Mouse (Mus musculus) layer of hippocampus, adult 8-10 months (tissue): ENCODE data around the gene Gm973. TPM values are rescaled to one million over a fixed set of nuclear protein-coding genes. Genes with fewer than 3 reads are reported as not detected.

Experiments used
- DNase-seq, 2 experiments: peaks; one replicate each; pipeline ENCODE4 v3.0.0; 2022; ENCODE audit warnings: low spot score in 2 of 2
- total RNA-seq, 4 experiments: library from RNA; stranded (reverse); gene quantifications; 2 replicates each; pipeline ENCODE4 v1.2.4; 2022

Gm973 gene
- total RNA-seq, 4 experiments from 2014 or later = 15.3 to 29.4 (median 21.6) TPM

DNA sequence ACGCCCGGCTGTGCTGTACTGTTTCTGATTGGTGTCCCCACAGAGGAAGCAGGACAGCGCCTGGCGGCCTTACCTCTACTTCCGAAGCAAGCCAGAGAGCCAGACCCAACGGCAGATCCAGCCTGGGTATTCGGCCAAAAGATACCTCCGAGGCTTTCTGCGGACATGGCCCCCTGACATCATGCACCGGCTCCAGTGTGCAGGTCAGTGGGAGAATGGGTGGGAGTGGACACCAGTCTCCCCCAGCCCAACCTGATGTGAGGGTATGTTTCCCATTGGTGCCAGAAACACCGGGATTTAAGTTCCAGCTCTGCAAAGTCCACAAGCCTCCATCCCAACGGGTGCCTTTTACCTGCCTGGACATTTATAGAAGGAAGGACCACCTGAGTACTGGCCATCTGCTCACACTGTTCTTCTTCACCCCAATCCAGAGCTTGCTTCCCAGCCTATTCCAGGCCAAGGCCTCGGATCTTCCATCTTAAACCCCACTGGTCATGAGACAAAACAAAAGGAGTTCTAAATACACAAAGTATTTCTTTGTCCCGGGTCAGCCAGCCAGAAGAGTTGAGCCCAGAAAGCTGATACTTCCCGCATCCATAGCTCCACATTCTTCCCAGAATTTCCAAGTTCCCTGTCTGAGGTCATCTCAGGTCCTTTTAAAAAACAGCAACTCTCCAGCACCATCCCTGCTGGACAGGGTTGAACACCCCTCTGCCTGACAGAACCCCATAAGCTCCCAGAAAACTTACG lies 25.4 kb downstream of the Gm973 start:
- no peak for DNase-seq

- no peak for DNase-seq
These were observed 26.2 kb downstream of the Gm973 start for GRCm38 (mm10) chr1:59542231-59542630.

- DNase-seq = no peak
These were observed 27.8 kb downstream of the Gm973 start for GRCm38 (mm10) chr1:59543911-59544310.

GRCm38 (mm10) chr1:59548486-59548885 lies 32.4 kb downstream of the Gm973 start:
- no peak for DNase-seq

DNA sequence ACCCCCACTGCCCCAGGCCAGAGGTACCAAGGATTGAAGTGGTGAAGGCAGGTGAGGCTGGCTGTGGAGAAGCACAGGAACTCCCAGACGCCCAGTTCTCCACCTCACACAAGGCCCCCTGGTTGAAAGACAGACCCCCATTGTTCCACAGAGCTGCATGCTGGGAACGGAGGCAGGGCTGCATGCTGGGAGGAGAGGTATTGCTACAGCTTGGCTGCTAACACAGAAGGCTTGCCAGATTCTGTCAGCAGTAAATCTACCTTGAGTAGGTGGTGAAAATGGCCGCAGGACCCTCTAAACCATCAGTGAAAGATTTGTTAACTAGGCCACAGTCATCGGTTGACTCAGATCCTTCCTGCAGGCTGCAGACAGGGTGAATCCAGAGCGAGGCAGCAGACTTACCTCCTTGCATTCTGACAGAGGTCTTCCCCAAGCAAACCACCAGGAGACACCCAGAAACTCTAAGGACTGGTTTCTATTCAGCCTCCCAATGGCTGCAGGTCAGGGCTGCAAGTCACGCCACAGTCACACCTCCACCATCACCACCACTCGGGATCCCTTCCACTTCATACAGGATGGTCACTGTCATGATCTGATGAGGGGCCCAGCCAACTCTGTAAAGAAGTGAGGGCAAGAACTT lies 33.1 kb downstream of the Gm973 start:
- no peak for DNase-seq

- no peak for DNase-seq
These were observed 34.2 kb downstream of the Gm973 start for GRCm38 (mm10) chr1:59550227-59550626.

DNA sequence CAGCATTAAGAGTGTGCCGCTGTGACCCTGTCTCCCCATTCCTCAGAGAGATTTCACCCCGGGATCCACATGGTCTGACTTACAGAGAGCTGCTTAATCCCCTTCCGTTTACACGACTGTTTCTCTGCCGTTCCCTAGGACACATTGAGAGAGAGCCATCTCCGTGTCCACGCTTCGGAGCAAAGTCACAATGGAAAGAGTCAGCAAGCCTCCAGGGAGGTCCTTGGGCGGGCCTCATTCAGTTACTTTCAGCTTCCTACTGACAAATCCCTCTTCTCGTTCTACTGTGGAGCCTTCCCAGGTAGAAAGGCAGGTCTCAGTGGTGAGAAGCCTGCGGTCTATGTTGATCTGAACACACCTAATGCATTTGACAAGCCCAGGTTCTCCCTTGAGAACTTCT lies 34.9 kb downstream of the Gm973 start:
- no peak for DNase-seq

GRCm38 (mm10) chr1:59553708-59554107 lies 37.6 kb downstream of the Gm973 start:
- DNase-seq = no peak

DNA sequence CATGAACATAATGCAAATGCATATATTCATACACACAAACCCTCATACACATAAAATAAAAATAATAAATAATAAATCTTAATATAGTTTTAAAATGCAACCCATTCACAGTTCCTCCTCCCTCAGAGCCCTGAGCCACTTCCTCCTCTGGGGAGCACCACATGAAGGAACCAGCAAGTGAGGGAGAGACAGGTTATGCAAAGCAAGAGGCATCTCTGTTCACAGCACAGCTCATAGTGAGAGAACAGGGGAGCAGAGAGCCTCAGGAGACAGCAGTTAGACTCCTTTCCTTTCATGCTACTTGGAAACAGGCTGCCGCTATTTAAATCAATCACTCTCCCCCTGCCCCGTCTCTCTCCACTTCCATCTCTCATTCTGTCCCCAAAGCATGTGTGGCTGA lies 47.5 kb downstream of the Gm973 start:
- no peak for DNase-seq

GRCm38 (mm10) chr1:59565804-59566203 lies 49.7 kb downstream of the Gm973 start:
- no peak for DNase-seq

GRCm38 (mm10) chr1:59566281-59566680 lies 50.2 kb downstream of the Gm973 start:
- no peak for DNase-seq

DNA sequence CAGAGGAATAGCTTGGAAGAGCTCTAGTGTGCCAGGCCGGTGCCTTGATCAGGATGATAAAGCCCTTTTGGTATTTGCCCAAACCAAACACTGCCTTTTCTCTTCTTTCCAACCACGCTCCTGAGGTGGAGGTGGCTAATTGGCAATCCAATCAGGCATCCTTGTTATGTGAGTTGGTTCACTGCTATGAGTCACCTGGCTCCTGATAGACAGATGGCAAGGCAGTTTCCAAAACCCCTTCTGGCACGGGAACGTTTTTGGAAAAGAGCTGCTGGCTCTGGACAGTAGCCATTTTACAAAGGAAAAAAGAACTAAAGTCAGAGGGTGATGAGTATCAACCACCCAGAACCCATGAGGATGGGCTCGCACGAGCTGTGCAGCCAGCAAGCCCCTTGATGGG lies 50.9 kb downstream of the Gm973 start:
- peak; percentile 59 to 65 for DNase-seq

DNA sequence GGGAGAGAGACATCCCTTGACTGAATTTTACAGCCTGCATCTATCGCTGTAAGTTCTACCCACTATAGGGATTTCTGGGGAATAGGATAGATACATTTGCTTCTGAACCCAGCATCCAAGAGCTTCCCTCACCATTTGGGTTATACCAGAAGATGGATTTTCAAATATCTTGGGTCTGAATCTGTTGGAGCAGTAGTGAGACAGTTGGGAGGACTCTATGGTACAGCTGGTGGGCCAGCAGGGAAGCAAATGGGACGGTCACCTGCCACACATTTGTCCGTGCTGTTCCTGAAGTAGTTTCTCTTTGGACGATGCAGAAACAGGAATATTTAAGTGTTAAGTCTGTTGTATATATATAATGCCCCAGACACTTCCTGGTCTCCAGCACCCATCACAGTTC lies 51.5 kb downstream of the Gm973 start:
- no peak for DNase-seq

GRCm38 (mm10) chr1:59568283-59568682 lies 52.2 kb downstream of the Gm973 start:
- DNase-seq = no peak

GRCm38 (mm10) chr1:59569301-59569700 lies 53.2 kb downstream of the Gm973 start:
- no peak for DNase-seq

DNA sequence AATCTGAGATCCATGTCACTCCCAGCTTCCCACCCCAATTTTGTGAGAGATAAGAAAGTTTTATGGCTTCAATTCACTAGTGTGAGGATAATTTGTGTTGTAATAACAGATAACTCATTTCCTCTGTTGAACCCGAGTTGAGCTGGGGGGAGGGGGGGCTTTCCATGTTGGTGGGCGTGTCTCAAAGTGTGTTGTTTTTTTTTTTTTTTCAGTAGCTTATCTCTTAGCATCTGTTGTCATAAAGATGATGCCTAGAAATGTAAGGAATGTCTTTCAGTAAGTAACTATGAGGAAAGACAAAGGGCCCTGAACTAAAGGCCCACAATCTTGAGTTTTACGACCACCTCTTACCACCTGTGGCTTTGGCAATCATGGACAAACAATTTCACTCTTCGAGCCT lies 54.7 kb downstream of the Gm973 start:
- DNase-seq = no peak

- DNase-seq = no peak
These were observed 55.4 kb downstream of the Gm973 start for GRCm38 (mm10) chr1:59571502-59571901.

DNA sequence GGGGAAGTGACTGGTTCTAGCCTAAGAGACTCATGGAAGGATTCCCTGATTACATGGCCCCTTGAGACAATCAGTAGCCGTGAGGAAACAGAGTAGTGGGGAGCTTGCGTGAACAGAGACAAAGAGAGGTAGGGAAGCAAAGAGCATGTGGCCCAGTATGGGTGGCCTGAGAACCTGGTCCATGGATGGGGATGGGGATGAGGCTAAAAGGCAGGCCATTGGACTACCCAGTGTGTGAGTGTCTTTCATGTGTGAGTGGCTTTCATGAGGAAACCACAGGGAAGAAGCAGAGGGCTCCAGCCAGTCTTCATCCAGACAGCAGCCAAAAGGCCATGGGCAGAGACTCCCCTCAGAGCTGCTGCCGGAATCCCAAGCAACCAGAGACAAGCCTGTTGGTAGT lies 57.8 kb downstream of the Gm973 start:
- DNase-seq = no peak

- DNase-seq = peak; percentile 20 to 35
These were observed 58.5 kb downstream of the Gm973 start for GRCm38 (mm10) chr1:59574262-59575187.

GRCm38 (mm10) chr1:59578770-59579169 lies 62.7 kb downstream of the Gm973 start:
- DNase-seq = no peak

- no peak for DNase-seq
These were observed 63.3 kb downstream of the Gm973 start for GRCm38 (mm10) chr1:59579327-59579726.

DNA sequence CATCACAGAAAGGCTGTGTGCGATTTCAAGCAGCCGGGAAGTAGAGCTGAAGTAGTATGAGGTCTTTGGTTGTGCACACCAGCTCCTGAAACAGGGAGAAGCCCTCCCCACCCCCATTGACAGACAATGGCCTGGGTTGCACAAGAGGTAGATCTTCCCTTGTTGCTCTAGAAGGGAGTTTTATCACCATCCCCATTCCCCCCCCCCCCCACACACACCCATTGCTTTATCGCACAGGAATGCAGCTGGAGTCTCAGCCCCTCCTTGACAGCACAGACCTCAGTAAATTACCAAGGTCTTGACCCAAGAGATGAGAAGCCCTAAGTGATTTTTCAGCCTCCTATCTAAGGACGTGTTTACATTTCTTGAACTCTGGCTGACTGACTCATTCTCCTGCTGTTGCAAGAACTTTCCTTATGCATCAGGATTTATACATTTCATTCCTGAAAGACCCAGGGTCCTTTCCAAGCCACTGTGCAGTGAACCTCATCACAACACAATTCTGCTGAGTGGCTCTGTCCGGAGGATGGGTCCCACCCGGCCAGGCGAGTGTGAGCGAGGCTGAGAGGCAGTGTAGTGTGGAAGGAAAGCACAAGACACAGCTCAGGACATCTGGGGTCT lies 64.2 kb downstream of the Gm973 start:
- DNase-seq = no peak
